Mouse (Mus musculus): Measurements from ENCODE around the gene Adamtsl1.
A peak's percentile ranks its signal among the peaks of the same experiment; 100 is the strongest.

Adamtsl1 gene

DNA sequence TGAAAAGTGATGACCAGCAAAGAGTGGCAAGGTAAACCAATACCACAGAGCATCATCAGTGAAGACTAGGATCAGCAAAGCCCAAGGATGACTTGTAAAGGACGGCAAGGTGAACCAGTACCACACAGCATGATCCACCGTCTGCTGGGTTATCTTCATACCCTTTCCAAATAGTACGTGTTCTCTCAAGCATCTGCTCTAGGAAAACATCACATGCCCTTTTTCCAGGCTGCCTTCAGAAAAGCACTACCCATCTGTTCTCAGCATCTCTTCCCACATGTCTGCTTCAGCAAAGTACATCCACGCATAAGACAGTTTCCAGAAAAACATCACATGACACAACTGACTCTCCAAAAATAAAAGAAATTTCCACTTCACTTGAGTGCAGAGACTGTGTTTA lies 408.8 kb downstream of the Adamtsl1 start:
- DNase-seq (ENCODE audit: low spot score), result peak; percentile 48

DNA sequence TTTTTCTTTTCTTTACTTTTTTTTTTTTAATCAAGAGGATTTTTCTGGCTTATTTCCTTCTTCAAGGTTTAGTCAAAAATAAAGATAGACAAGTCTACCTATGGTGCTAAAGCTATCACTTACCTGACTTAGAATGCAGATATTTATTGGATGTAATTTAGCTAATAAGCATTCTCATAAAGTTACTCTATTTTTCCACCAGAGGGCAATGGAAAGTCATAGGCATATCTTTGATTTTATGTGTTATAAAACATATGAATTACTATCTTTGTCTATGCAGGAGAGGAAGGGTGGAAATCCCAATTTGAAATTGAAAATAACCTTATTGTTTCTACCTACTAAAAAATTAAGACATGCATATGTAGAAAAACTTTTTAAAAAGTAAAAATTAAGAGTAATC lies 418.2 kb downstream of the Adamtsl1 start:
- DNase-seq (ENCODE audit: low spot score), result no peak

- no peak for DNase-seq (ENCODE audit: low spot score)
These were observed 425.5 kb downstream of the Adamtsl1 start for GRCm38 (mm10) chr4:85939460-85939859.

DNA sequence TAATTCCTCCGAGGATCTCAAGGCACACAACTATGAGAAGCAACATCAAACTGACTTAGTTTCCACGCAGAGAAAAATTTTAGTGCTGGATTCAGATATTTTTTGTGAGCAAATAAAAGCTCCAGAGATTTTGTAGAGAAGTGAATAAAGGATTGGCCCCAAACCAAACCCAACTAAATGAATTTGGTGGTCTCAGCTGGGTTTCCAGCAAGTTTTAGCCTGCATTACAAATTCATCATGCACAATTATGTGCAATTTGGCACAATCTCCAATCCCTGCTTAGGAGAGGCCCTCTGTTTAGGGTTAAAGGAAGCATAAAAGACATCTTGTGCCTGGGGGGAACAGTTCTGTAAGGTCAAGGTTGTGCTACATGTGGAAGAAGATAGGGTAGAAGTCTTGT lies 427.9 kb downstream of the Adamtsl1 start:
- no peak for DNase-seq (ENCODE audit: low spot score)

DNA sequence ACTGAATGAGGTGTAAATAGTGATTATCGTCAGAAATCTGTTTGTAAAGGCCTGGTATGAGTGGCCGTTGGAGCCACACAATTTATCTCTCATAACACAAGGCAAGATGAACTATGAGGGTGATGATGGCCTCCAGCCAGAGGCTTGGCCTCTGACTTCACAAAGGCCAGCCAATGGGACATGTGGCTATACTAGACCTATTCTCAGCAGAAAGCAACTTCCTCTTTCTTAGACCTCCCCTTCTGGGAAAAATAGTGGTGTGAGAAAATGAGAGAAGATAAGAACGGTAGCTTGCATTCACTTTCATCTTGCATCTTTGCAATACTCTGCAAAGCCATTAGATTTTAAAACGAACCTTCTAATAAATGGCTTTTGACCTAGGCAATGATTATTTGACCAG lies 439.6 kb downstream of the Adamtsl1 start:
- no peak for DNase-seq (ENCODE audit: low spot score)

- no peak for DNase-seq (ENCODE audit: low spot score)
These were observed 441.4 kb downstream of the Adamtsl1 start for GRCm38 (mm10) chr4:85955387-85955786.

GRCm38 (mm10) chr4:85957266-85957665 lies 443.3 kb downstream of the Adamtsl1 start:
- DNase-seq (ENCODE audit: low spot score), result no peak

DNA sequence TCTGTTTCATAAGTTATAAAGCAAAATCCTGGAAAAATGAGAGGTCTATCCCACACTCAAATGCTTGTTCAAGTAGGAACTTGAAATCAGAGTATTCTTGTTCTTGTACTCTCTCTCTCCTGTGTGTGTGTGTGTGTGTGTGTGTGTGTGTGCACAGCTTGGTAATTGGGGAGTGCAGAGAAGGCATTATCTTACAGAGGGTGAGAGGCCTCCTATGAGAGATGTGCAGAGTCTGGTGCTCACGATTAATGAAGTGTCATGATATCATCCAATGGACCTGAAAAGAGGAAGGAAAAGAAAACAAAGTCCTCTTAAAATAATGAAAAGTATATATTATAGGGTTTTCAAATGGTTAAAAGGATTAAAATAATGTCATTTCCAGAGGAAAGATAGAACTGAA lies 443.9 kb downstream of the Adamtsl1 start:
- DNase-seq (ENCODE audit: low spot score), result no peak

- no peak for DNase-seq (ENCODE audit: low spot score)
These were observed 445.0 kb downstream of the Adamtsl1 start for GRCm38 (mm10) chr4:85959019-85959418.

DNA sequence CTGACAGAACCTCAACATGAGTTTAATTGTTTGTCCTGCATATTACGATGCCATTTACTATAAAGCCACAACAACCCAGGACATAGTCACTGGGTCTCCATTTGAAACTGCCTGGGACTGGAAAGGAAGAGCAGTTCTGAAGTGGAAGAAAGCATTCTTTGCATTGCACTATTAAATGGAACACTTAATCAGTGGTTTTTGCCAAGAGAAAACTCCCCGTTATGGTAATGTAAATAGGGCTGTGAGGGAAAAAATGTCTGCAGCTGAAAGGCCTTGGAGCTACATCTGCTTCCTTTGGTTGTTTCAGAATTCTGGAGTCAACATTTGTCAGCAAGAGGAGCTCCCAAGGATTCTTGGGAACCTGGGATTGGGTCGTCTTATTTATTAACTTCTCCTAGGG lies 462.2 kb downstream of the Adamtsl1 start:
- DNase-seq (ENCODE audit: low spot score), result no peak

DNA sequence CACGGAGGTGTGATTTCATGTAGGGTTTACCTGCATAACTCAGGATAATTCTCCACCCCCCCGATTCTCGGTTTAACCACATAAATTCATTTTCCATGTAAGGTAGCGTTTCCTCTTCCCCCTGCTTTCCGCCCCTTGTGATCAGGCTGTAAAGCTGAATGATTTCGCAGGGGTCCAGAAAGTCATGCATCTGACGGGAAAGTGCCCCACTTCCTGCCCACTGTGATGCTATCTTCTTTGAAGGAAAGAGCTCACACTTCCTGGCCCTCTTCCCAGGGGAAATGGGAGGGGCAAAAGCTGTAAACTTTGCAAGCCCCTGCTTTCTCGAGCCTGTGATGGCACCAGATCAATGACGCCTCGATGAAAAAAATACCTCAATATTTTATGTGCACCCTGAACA lies 465.2 kb downstream of the Adamtsl1 start:
- no peak for DNase-seq (ENCODE audit: low spot score)

- no peak for DNase-seq (ENCODE audit: low spot score)
These were observed 492.6 kb downstream of the Adamtsl1 start for GRCm38 (mm10) chr4:86006596-86006995.

- no peak for DNase-seq (ENCODE audit: low spot score)
These were observed 499.7 kb downstream of the Adamtsl1 start for GRCm38 (mm10) chr4:86013640-86014039.

DNA sequence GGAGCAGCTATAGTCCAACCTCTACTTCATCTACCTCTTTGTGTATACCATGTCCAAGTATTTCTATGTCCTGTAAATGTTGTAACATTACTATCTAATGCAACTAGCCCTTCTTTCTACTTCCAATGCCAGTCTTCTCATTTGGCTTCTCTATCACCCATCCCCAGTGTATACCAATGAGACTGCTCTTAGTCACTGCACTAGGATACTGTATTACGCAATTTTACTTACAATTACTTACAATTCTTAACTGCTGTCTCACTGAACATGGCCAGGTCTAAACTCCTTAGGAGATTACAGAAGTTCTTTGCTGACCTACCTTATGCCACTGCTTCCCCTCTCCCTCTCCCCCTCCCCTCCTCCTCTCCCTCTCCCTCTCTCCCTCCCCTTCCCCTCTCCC lies 505.0 kb downstream of the Adamtsl1 start:
- no peak for DNase-seq (ENCODE audit: low spot score)

DNA sequence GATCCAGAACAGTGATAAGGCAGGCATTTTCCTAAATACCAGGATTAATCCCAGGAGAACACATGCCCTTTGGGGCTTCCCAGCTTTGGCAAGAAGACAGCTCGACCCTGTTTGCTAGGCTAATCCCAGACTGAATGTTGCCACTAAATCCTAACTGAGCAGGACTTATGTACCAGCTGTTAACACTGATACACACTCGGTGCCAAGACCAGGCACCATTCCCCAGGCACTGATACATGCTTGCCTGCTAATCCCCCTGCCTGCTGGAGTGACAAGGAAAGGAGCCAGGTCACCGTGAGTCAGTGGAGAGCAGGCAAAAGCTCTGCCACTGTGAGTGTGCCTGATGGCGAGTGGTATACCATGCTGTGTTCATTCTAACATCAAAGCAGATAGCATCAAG lies 505.6 kb downstream of the Adamtsl1 start:
- DNase-seq (ENCODE audit: low spot score), result no peak

DNA sequence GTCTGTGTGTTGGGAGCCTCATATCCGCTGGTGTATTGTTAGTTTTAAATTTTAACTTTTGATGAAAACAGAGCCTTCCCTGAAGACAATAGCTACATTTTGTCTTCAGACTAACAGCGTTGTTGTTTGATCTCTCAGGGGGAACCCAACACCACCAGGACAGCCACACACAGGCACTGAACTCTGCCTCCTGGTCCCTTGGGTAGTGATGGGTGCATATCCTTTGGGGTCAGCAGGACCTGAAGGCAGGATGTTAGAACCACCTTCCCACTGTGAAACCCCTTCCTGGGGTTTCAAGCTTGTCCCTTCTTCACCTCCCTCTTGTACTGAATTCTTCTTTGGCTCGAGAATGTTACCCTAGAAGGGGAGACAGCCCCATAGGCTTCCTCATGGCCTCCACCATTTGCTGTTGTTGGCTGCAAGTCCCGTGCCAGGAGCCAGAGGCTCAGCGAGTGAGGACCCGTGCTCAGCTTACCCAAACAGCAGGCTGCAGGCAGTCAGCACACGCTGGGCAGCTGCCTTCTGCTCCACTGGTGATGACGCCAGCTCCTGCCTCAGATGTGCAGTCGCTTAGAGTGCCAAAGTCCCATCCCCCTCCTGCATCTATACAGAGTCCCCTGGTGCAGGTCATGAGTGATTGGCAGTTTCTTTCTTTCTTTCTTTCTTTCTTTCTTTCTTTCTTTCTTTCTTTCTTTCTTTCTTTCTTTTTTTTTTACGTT lies 506.6 kb downstream of the Adamtsl1 start:
- DNase-seq (ENCODE audit: low spot score), result no peak

DNA sequence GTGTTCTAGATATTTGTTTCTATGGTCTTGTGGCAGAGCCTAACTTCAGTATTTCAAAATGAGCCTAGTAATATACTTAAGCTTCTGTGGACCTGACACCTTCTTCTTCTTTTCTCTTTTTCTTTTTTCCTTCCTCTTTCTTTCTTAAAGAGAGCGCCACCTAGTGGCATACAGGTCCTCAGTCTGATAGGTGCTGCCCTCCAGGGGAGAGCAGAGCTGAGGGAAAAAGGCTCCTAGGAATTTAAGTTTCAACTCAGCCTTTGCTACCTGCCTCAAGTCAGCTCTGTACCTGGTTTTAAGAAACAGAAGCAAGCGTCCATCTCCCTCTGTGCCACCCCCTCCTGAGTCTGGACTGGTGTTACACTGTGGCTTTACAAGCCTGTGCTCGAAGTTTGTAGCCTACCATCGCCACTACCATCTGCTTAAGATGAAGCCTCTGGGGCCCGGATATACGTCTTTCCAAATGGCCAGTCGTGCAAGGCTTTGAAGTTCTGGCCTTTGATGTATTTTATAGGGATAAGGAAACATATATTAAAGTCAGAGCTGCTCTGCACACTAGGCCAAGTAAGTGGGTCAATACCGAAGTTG lies 510.7 kb downstream of the Adamtsl1 start:
- no peak for DNase-seq (ENCODE audit: low spot score)

DNA sequence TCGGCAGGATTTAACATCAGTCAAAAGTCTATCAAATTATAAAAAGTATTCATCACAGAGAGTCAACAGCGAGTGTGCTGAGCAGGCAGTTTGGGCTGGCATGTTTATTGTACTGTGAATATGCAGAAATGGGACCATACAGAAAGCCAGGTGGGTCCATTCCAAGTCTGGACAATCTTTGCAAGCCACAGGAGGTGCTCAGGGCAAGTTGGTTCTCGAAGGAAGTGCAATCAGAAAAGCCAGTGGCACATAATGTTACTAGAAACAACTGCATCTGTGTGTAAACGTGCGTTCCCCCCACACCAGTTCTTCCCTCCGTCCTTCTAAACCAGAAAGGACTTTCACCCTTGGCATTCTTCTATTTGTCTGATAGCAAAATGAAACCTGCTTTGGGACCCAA lies 515.5 kb downstream of the Adamtsl1 start:
- DNase-seq (ENCODE audit: low spot score), result no peak

DNA sequence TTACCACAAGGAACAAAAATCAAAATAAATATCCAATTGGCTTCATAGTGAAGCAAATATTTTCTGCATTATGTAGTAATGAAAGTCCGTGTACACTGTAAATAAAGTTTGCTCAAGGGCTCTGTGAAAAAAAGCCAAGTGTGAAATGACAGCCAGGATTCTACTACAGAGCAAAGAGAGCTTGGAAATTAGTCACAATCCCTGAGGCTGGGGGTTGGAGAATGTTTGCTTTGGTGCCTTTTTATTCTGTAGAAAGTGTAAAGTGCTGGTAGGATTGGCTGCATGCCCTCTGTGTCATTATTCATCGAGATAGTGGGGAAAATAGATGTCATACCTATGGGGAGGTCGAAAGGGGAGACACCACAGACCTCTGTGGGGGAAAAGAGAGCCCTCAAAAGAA lies 516.2 kb downstream of the Adamtsl1 start:
- DNase-seq (ENCODE audit: low spot score), result no peak

- DNase-seq (ENCODE audit: low spot score), result no peak
These were observed 517.1 kb downstream of the Adamtsl1 start for GRCm38 (mm10) chr4:86031041-86031440.

GRCm38 (mm10) chr4:86040921-86041320 lies 526.9 kb downstream of the Adamtsl1 start:
- DNase-seq (ENCODE audit: low spot score), result no peak

- no peak for DNase-seq (ENCODE audit: low spot score)
These were observed 531.5 kb downstream of the Adamtsl1 start for GRCm38 (mm10) chr4:86045448-86045847.

- no peak for DNase-seq (ENCODE audit: low spot score)
These were observed 531.9 kb downstream of the Adamtsl1 start for GRCm38 (mm10) chr4:86045876-86046275.

GRCm38 (mm10) chr4:86046881-86047280 lies 532.9 kb downstream of the Adamtsl1 start:
- no peak for DNase-seq (ENCODE audit: low spot score)
